Mouse (Mus musculus) spleen, postnatal 0 days (tissue): ENCODE data around the gene Ptges2. TPM values are rescaled to one million over a fixed set of nuclear protein-coding genes. Genes with fewer than 3 reads are reported as not detected.

Source experiments
- polyA plus RNA-seq: library from polyadenylated mRNA; unstranded; fragments of >200 nt; fragmentation: Nextera tagmentation; extraction: Ambion mirVana; gene quantifications from 2 replicates; pipeline ENCODE4 v1.2.1, GENCODE M21; 2015

Ptges2 gene
- polyA plus RNA-seq = 13.7 and 14.0 TPM in 2 replicates

DNA sequence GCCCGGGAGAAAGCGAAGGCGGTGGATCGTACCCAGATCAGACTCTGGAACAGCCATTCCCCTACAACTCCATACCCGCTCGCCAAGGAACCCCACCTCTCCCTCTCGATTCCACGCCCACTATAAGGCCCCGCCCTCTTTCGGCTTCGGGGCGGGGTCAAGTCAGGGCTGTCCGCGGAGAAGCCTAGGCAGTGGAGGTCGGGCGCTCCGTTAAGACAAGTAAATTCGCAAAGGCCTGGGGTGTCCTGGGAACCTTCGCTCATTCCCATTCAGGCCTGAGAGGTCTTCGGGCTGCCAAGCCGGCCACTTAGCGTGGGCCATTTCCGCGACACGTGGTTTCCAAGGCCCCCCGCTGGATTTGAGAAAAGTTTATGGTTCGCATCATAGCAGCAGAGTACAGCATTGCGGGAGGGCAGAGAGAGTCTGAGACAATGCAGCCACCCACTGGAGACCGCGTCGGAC is at the start of gene Ptges2:
Ptges2 (plus strand) TSS at position 413 of the 462 bp plus-strand sequence.

GRCm38 (mm10) chr2:32352151-32353006 is 43.3 kb upstream of the Ptges2 start, which contains the start of gene Ciz1:
Gene Ciz1 (plus strand): TSS chr2:32352327.

GRCm38 (mm10) chr2:32353007-32353542 is 42.6 kb upstream of the Ptges2 start, which contains the start of gene Dnm1:
Gene Dnm1 (minus strand): TSS chr2:32353338.

GRCm38 (mm10) chr2:32381775-32382223 is 13.9 kb upstream of the Ptges2 start, which contains the start of gene 1110008P14Rik:
Gene 1110008P14Rik (minus strand): TSS chr2:32381938.

GRCm38 (mm10) chr2:32387706-32388490 is 7.8 kb upstream of the Ptges2 start, which contains the start of gene Lcn2:
Gene Lcn2 (minus strand): TSS chr2:32388252.

DNA sequence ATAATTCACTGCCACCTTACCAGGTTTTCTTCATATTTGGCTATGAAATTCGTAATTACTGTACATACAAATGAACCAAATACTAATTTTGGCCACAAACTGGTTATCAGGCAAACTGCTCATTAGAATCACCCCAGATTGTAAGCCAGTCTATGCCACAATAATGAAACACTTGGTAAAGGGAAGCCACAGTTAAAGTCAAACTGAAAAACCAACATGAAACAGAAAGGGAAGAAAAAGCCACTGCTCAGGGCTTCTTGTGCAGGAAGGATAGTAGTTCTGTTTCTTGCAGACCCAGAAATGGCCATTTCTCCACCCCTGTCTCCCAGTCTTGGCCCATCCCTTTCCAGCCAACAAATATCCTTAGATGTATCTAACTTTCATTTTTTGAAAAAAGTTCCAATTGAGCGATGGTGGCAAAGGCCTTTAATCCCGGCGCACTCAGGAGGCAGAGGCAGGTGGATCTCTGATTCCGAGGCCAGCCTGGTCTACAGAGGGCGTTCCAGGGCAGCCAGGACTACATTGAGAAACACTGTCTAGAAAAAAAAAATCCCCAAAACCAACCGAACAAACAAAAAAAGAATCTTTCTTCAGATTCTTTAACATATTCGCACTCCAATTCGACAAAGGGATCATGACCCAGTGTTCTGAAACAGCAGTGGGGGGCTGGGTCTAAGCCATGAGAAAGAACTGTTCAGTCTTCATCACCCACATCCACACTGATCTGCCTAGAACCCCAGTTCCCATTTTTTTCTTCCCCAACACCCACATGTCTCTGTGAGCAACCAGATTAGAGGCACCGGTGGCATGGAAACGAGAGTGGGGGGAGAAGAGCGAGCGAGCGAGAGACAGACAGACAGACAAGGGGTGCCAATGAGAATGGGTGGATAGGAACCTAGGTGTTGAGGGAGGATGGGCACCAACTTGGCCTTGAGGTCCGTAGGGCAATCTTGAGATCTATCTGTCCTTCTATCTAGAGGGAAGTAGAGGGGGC is 54.4 kb downstream of the Ptges2 start, which contains the start of gene Naif1:
Naif1 (plus strand) TSS at position 697 of the 994 bp plus-strand sequence.

GRCm38 (mm10) chr2:32450881-32451844 is 55.5 kb downstream of the Ptges2 start, which contains the start of gene Slc25a25:
Gene Slc25a25 (minus strand): TSS chr2:32451445.

Other genes with a start within 250 kb of the Ptges2 start
- 16.3 and 19.1 TPM in 2 replicates for gene Prrc2b, start 244.8 kb upstream of the Ptges2 start, polyA plus RNA-seq
- gene Pomt1, start 159.3 kb upstream of the Ptges2 start, polyA plus RNA-seq = 11.6 and 13.3 TPM in 2 replicates
- gene Uck1, start 135.7 kb upstream of the Ptges2 start, polyA plus RNA-seq = 31.9 and 32.8 TPM in 2 replicates
- gene Golga2, start 108.5 kb upstream of the Ptges2 start, polyA plus RNA-seq = 9.8 and 13.2 TPM in 2 replicates
- gene Swi5, start 107.8 kb upstream of the Ptges2 start, polyA plus RNA-seq = 268 and 276 TPM in 2 replicates
- gene Ciz1, start 43.6 kb upstream of the Ptges2 start, polyA plus RNA-seq = 20.5 and 25.2 TPM in 2 replicates
- gene Dnm1, start 42.6 kb upstream of the Ptges2 start, polyA plus RNA-seq = 2.0 and 3.8 TPM in 2 replicates
- 45.8 and 48.6 TPM in 2 replicates for gene 1110008P14Rik, start 14.0 kb upstream of the Ptges2 start, polyA plus RNA-seq
- 401 and 613 TPM in 2 replicates for gene Lcn2, start 7.6 kb upstream of the Ptges2 start, polyA plus RNA-seq
- gene Naif1, start 54.6 kb downstream of the Ptges2 start, polyA plus RNA-seq = 2.5 and 2.9 TPM in 2 replicates
- 7.0 and 7.8 TPM in 2 replicates for gene Slc25a25, start 55.5 kb downstream of the Ptges2 start, polyA plus RNA-seq
- gene Fam102a, start 139.4 kb downstream of the Ptges2 start, polyA plus RNA-seq = 3.9 and 5.6 TPM in 2 replicates
- gene Dpm2, start 175.0 kb downstream of the Ptges2 start, polyA plus RNA-seq = 73.8 and 81.9 TPM in 2 replicates
- gene Pip5kl1, start 178.9 kb downstream of the Ptges2 start, polyA plus RNA-seq = not detected in 2 replicates
- gene 9430097D07Rik, start 179.8 kb downstream of the Ptges2 start, polyA plus RNA-seq = not detected in 2 replicates
- gene St6galnac4, start 191.2 kb downstream of the Ptges2 start, polyA plus RNA-seq = 14.7 and 19.2 TPM in 2 replicates
- gene St6galnac6, start 203.8 kb downstream of the Ptges2 start, polyA plus RNA-seq = 13.3 and 16.6 TPM in 2 replicates
- 4.8 and 5.1 TPM in 2 replicates for gene Ak1, start 225.9 kb downstream of the Ptges2 start, polyA plus RNA-seq